Mouse (Mus musculus) layer of hippocampus, adult 11-12 months (tissue): ENCODE measurements at regions not wholly inside any gene's neighbourhood (a gene's known extent, or its start where the extent isn't known, plus 50 kb on each side); places are given as distances from the start of the nearest gene placed in this dataset.
"Not testable (repeated sequence)": the region's sequence is repeated elsewhere in the genome, so short reads cannot be mapped to it uniquely, and the experiment has no call there.

Experiments
- DNase-seq: peaks from one replicate; pipeline ENCODE4 v3.0.0; 2022; ENCODE audit warnings: low spot score

DNA sequence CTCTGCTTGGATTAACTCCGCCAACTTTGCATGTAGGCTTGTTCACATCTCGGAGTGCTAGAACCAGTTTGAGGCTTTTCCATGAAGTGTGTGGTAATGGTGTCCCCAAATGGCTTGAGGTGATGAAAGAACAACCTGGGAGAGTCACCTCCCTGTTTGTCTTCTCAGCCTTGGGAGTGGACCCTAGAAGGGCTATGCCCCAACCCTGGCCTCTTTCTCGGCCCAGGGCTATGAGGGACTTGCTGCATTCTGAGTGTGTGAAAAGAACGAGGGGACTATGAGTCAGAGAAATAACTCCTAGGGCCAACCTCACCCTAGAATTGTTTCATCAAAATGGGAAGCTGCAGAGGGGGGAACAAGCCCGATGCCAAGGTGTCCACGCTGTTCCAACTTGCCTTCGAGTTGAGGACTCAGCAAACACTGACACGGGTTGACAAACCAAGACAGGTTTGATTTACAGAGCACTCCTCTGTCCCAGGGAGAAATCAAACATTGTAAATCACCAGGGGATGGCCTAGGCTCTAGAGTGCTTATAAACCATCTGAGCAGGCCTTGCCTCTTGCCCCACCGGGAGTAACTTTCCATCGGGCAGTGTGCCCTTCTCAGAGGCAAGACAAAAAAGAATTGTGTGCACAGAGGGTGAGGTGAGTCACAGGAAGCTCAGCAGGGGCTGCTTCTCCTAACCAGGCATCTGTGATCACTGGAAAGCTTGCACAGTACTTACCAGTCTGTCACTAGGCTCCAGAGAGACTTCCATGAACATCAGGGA is 186.3 kb upstream of the Tmem45b start:
- no peak for DNase-seq

DNA sequence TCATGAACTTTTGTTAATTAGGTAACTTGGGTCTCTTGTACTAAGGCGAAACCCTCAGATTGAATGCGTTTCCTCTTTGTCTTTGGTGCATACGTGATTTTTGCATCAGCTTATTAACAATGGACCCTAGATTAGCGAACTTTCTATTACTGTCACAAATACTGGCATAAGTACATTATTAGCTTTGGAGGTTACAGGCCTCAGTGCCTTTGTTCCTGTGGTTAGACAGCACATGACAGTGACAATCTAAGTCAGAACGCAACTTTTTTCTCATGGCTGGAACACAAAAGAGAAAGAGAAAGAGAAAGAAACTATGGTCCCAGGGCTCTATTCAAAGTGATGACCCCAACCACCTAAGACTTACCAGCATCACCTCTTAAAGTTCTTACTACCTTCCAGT is 184.8 kb upstream of the Tmem45b start:
- DNase-seq = no peak

DNA sequence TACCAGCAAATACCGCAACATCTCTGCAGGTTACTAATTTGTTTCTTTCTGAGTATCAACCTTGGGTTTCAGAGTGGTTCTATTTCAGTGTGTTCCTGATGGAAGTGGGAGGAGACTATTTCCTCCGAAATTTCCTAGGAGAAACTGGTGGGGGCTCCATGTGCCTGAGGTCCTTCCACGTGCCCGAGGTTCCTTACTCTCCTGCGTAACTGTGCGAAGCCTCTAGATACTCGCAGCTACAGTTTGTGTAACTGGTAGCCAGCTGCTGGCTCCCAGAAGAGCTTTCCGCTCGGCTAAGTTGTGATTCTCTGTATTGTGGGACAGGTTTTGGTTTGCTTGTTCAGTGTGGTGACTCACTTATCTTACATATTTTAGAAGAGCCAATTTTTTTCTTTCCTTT is 184.3 kb upstream of the Tmem45b start:
- DNase-seq = no peak

- no peak for DNase-seq
Observed at GRCm38 (mm10) chr9:31645114-31645513, 180.9 kb upstream of the Tmem45b start.

DNA sequence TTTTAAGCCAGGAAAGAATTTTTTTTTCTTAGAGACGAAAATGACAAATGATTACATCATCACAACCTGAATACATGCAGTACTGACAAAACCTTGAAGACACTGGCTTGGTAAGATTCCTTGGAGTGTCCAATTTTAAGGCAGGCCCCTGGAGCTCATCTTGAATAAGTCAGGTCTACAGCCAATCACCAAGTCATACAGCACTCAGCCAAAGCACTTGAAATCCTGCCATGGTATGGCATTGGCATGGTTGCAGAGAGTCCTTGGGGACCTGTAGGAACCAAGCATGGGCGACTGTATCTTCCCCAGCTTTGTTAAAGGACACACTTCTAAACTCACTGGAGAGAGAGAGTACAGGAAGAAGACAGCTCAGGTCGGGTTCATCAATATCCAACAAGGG is 179.8 kb upstream of the Tmem45b start:
- no peak for DNase-seq

GRCm38 (mm10) chr9:31642169-31642568 is 177.9 kb upstream of the Tmem45b start:
- DNase-seq = no peak

DNA sequence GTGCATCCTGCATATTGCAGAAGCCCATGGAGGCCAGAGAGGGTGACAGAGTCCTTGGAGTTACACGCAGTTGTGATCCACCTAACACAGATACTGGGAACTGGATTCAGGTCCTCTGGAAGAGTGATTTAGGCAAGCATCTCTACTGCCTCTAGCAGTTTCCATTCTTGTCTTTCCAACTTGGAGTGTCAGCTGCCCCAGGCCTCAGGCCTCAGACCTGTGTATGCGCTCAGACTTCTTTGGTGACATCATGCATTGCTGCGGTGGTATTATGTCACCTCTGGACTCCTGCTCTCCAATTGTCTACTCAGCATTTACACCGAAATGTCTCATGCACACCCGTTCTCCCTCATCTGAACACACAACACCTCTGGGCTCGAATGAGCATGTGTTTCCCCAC is 164.0 kb upstream of the Tmem45b start:
- DNase-seq = no peak

DNA sequence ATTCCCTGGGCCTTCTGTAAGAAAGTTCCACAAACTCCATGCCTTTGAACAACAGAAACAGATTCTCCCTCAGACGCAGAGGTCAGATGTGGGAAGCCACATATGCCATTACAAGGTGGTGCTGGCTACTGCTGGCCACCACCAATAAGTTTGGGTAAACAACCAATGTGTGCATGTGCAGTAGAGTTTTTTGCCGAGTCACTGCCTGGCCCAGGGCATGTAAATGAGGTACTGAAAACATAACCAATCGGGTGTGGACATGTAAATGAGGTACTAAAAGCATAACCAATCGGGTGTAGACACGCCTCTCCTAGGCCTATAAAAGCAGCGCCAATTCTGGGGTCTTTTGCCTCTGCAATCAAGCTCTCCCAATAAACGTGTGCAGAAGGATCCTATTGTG is 157.3 kb upstream of the Tmem45b start:
- not testable (repeated sequence) for DNase-seq

DNA sequence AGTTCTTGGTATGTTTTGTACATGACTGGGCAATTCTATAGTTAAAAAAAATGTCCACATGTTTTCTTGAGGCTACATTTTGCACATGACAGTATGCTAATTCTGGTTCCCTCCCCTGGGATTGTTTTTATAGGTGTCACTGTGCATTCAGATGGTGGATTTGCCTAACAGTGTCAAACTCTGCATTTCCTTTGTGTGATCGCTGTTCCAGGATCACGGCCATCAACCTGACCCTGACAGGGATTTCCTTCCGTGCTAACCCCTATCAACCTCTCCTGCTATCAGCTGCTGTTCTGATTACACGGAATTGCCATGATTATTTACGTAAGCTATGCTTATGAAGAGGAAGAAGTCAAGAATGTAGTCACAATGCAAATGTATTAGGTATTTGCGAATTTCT is 155.1 kb upstream of the Tmem45b start:
- DNase-seq = no peak

DNA sequence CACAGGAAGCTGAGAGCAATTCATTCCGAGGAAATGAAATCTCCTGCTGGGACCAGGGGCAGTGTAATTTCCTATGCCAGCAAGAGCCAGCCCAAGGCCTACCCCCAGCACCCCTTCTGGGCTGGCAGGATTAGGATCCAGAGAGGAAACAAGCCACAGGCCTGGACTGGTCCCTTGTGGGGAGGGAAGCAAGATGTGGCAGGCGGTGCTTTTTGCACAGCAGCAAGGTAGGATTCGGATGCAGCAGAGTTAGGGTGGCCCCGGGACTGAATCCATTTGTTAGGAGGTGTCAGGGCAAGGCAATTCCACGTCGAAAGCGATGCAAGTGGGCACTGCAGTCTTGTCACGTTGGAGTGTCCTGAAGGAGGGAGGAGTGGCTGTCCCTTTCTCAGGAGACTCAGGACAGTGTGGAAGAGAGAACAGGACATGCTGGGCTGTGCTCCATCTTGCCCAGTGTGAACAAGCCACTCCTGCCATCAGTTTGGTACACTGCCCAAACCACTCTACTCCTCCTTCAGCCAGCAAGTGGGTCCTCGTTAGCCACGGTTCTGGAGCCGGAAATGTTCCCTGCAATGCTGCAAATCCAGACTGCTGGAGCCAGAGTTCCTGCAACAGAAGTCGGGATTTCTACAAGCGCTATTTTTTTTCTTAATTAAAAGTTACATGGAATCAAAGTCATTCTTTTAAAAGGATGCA is 150.1 kb upstream of the Tmem45b start:
- no peak for DNase-seq

DNA sequence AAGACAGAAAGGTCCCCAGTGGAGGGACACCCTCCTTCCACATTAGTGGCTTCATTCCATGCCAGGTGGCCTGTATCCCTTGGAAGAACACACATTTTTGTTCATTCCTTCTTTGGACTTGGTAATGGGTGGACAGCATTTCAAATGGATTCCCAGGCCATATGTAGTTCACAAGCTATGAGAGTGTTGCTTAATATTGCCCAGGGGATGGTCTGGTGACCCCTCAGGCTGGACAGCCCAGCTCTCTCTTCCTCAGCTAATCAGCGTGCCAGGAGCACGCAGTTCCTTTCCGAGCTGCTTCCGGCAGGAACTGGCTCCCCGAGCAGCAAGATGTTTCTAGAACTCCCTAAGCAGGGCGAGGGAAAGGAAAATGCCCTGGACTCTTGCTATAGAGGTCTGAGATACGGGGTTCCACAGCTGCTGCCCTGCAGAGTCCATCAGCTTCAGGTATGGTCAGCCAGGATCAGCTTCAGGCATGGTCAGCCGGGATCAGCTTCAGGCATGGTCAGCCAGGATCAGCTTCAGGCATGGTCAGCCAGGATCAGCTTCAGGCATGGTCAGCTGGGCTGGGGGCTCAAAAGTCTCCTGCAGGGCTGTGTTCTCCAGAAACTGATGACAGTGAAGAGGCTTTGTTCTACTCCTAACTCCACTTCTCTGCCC is 146.9 kb upstream of the Tmem45b start:
- no peak for DNase-seq

GRCm38 (mm10) chr9:31610631-31611030 is 146.4 kb upstream of the Tmem45b start:
- DNase-seq = no peak

DNA sequence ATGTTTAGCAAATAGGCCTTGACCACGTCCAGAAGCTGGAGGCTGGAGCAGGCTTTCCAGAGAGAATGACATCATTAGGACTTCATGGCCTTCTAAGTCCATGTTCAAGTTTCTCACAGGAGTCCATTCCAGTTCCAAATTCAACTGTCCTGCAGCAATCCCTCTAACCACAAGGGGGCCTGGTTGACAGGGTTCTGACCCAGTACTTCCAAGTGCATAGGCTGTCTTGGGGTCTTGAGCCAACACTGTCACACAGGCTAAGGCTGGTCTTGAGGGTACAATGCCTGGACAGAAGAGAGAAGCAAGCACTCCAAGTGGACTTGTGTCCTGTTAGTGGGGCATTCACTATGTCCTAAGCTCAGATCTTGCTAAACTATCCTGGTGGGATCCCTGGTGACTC is 145.9 kb upstream of the Tmem45b start:
- DNase-seq = peak; percentile 8

DNA sequence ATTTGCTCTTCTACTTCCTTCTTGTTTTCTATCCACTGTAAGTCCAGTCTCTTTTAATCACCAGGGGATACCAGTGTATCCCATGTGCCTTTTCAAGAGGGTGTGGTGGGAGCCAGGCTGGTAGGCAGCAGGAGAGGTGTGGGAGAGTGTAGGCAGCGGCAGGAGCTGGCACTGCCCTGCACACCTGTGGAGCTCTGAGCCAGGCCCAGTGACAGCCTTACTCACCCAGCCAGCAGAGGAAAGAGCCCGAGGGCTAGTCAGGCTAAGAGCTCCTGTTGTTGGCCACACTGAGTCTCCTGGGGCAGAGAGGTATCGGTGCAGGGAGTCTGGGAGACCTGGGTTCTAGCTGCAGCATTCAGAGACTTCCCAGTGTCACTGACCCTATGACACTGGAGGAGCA is 145.5 kb upstream of the Tmem45b start:
- no peak for DNase-seq

DNA sequence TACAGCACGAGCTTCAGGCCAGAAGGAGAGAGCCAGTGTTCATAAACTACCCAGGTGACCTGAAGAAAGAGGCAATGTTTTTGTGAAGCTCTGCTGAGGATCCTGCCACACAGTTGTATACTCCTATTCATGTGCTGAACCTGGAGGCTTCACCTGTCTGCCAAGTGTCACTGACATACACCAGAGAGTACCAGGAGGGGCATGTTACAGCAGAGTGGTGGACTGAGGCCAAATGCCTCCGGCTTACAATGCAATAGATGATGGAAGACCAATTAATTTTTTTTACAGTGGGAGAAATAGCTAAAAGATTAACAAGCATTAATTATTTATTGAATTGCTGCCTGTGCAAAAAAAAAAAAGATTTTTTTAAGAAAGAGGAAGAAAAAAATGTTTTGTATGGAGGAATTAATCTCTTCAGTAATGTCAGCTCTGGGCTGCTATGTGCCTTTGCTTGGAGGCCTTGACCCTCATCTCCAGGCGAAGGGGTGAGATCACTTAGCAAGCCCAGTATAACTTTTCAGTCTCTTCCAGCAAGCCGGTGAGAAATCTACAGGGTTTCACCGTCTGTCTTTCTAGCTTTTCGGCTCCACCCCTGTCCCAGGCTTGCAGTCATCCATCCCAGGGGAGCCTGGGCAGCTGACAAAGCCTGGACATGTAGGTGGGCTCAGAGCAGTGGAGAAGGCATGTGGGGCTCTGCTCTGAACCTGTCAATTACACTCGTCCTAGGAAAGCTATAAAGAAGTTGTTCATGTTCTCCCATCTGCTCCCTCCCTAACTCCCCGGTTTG is 144.0 kb upstream of the Tmem45b start:
- no peak for DNase-seq

DNA sequence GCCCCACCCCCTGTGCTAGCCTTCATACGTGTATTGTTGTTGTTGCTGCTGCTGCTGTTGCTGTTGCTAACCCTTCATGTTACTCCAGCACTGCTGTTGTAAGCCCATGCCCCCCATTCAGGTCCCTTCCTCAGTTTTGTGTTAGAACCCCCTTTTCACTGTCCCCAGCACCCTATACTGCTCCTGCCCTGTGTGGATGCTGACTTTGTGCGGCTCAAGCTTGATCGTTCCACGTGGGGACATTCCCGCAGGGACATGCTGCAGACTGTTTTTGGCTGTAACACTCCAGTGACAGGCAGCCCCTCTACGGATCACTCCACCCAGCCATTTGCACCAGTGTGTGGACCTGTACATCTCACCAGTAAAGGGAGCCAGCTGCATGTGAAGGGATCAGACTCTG is 142.7 kb upstream of the Tmem45b start:
- no peak for DNase-seq

DNA sequence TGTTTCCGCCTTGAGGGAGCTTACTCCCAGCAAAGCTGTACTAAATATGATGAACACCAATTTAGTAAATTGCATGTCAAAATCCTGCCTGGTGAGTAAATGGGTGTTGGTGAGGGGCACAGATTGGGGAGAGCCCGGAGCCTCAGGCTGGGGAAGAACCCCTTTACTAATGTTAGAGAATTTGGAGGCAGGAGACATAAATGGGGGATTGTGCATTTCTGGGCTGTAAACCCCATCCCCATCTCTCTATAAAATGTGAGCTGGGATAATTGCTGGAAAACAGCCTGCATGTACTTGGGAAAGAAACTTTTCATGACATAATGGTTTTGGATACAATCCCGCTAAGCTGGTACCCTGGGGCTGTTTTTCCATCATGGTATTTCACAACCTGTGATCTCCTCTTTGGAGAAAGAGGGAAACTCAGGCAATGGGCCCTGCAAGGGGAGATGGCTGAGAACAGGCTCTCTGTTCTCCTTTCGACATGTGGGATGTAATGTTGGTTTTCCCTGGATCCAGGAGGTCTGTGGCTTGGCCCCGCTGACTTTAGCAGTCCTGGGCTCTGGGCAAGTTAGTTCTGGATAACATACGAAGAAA is 140.3 kb upstream of the Tmem45b start:
- no peak for DNase-seq

DNA sequence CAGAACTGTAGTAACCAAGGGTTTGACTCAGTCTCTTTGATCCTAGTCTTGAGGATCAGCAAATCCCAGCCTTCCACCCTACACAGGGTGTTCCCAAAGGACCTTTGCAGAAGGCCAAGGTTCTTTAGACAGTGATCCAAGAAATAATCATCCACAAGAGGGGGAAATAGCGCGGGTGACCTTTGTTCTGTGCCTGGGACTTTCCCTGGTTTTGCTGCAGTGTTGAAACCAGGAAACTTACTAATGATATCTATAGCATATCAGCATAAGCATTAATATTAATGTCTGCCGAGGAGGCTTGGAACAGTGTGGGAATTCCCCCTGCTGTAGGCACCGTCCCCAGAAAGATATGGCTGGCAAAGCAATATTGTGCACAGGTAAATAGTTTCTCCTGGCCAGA is 138.4 kb upstream of the Tmem45b start:
- DNase-seq = no peak

DNA sequence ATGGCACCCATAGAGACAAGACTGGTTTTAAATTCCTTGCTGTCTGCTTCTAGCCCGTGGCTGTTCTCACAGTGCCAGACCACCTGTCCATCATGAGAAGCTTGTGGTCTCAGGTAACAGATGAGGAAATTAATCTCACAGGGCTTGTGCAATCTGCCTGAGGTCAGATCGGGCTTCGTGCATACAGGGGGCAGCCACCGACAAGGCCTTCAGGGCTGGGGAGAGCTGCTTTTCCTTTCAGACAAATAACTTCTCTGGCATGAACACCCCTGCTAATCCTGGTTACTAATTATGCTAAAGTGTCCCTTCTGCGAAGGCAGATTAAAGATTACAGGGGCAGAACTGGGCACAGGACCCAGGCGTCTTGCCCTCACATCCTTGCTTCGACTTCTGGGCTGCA is 130.8 kb upstream of the Tmem45b start:
- DNase-seq = no peak

- DNase-seq = no peak
Observed at GRCm38 (mm10) chr9:31587671-31588070, 123.4 kb upstream of the Tmem45b start.

DNA sequence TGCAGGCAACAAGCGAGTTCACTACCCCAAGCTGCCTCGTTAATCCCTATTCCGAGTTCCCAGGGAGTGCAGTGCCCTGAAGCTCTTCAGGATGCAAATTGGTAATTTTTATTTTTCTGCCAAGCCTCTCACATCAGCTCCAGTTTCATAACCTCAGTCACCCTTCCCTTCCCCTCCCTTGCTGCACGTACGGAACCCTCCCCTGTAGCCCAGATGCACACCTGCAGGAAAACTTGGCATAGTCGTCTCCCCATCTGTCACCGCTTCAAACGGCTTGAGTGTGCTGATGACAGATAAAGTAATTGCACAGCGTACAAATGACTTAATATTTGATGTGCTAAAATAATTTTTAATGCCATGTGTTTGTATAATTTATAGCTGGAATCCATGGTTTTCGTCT is 119.7 kb upstream of the Tmem45b start:
- no peak for DNase-seq

GRCm38 (mm10) chr9:31582947-31583346 is 118.7 kb upstream of the Tmem45b start:
- DNase-seq = no peak
